Mouse (Mus musculus) ovary, postnatal 36 days (tissue): ENCODE results near the gene Wdr86.
"Not testable (repeated sequence)": the region's sequence is repeated elsewhere in the genome, so short reads cannot be mapped to it uniquely, and the experiment has no call there.

Experiments
- DNase-seq: peaks from one replicate; pipeline ENCODE4 v3.0.0; 2022; ENCODE audit warnings: low spot score, mixed read lengths

Gene Wdr86

DNA sequence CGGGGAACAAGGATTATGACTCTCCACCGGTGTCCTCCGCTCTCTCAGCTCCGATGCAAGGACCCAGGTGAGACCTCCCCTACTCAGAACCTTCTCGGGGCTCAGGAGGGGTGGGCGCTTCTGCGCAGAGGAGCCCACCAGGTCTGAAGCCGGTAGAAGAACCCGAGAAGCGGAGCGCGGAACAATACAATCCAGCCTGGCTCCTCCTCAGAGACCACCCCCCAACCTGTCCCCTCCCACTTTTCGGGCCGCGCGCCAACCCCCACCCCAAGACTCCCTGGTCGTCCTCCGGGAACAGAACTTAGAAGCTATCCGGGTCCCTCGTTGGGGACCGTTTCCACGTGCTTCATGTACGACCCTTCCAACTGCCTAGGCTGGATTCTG lies at the start of gene Wdr86:
Gene Wdr86, minus strand, starts transcription at position 240 of the 384 bp plus-strand sequence.
- DNase-seq, result no peak

DNA sequence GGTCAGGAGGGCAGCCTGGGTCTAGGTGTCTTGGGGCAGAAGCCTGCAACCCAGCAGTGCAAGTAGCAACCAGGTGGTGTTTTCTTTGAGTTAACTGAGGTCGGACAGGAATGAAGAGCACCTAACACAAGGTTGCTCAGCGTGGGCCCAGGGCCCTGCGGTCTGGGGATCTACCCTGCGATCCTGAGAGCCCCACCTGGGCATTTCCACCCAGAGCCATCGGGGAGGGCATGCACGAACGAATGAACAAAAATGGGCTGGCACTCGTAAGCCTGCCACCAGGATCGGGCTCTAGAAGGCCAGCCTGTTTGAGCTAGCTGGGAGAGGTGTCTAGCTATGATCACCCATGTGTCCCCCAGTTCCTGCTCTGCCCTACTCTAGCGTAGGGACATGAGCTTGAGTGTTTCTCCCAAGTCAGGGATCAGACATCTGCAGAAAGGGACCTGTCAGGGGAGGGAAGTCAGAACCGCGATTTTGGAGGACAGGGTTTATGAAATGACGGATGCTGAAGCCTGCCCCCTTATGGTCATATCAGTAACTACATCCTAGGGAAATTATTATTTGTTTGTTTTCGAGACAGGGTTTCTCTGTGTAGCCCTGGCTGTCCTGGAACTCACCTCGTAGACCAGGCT lies 49.5 kb upstream of the Wdr86 start:
- DNase-seq, result no peak

DNA sequence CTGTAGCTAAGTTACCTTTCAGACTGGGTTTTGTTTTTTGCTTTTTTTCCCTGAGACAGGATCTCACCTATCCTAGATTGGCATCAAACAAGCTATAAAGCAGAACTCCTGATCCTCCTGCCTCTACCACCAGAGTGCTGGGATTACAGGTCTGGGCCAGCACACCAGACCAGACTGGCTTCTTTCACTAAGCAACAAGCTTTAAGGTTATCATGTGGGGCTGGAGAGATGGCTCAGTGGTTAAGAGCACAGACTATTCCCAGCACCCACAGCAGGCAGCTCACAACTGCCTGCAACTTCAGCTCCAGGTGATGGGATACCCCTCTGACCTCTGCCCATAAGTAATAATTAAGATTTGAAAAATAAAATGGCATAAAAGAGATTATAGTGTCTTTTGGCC lies 48.8 kb upstream of the Wdr86 start:
- DNase-seq, result no peak

DNA sequence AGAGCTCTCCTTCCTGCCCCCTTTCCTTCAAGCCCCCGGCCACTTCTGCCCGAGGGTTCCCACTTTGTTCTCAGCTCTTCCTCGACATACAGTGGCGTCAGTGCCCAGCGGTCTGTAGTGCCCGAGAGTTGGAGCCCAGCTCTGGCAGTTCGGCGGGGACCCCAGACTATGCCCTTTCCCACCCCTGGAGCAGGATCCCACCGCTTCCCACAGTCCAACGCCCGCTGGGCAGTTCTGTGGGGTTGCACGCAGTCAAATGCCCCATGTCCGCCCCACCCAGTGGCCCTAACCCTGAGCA lies 48.3 kb upstream of the Wdr86 start:
- DNase-seq, result no peak

DNA sequence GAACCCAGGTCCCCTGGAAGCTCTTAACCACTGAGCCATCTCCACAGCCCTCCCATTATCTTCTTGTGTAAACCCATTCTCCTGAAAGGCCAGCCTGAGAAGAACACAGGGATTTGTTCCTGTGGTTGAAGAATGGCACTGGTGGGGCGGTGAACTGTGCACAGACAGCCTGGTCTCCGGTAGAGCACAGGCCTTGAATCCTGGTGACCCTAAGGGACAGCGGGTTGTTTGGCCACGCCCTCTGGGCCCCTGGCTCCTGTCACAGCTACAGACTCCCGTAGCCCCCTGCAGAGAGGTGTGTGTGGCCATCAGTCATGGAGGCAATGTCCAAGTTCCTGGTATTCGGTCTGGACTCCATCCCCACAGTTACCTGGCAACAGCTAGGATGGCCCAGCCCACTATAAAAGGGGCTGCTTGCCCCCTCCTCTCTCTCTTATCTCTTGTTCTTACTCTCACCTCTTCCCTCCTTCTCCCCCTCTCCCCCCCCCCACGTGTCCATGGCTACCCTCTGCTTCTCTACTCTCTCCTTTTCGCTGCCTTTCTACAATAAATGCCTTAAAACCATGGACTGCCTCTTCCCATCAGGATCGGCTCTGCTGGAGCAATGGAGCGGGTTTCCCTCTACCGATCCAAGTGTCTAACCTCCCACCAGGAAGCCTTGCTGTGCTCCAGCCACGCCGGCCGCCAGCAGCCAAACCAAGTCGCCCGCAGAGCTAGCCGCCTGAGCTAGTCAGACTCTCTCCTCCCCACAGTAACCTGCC lies 47.7 kb upstream of the Wdr86 start:
- DNase-seq, result no peak

DNA sequence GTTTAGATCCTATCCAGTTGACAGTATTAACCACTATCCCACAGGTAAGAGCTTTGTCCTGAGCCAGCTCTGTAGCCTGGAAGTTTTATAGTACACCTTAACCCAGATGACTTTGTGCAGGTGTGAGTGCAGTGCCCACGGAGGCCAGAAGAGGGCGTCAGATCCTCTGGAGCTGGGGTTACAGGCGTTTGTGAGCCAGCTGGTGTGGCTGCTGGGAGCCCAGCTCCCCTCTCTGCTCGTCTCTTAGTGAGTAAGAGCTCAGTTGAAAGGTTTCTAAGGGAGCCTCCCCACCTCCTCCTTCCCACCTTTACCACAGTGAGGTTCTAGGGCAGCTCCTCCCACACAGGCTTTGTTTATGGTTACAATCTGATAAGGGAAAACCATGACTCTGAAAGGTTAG lies 46.2 kb upstream of the Wdr86 start:
- DNase-seq, result no peak

DNA sequence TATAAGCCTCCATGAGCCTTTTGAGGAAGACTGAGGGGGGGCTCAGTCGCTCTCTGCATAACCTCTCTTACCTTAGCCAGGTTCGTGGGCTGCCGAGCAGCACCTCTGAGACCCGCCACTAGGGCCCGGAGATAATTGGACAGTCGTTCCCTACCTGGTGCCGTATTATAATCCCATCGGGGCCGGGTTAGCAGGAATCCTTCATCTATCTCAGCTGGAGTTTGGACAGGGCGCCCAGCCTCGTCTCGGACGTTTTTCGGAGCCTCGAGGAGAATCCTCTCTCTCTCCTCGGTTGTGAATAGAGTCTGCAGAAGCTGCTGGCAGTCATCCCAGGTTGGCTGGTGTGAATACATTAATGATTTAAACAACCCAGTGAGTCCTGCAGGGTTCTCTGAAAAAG lies 44.0 kb upstream of the Wdr86 start:
- DNase-seq, result not testable (repeated sequence)

DNA sequence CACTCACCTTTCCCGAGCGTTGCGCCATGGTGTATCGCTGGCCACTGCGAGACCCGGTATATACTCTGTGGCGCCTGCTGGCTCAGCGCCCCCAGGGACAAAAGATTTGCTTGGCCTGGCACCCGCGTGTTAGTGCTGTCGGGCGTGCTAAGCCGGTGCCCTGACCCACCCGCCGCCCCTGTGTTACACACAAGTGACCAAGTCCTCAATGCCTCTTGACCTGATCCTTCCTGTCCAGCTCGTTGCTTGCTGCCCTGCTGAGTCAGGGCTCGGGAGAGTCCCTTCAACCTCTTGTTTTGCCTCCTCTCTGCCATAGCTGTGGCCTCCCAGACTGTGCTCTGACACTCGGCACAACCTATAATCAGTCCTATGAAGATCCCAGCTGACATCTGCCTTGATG lies 27.3 kb upstream of the Wdr86 start, which contains the start of gene Crygn:
Gene Crygn, minus strand, starts transcription at position 193 of the 400 bp plus-strand sequence.
- no peak for DNase-seq

DNA sequence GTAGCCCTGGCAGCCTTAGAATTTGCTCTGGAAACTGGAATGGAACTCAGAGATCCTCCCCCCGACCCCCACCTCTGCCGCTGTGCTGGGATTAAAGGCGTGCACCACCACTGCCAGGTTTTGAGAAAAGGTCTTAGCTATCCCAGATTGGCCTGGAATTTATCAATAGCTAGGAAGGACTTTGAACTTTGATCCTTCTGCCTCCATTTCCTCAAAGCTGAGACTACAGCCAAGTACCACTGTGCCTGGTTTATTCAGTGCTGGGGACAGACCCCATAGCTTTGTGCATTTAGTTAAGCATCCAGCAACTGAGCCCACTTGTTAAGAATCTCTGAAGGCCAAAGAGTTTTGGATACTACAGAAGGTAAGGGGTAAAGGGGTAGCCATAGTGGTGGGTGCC lies 26.4 kb upstream of the Wdr86 start:
- no peak for DNase-seq

DNA sequence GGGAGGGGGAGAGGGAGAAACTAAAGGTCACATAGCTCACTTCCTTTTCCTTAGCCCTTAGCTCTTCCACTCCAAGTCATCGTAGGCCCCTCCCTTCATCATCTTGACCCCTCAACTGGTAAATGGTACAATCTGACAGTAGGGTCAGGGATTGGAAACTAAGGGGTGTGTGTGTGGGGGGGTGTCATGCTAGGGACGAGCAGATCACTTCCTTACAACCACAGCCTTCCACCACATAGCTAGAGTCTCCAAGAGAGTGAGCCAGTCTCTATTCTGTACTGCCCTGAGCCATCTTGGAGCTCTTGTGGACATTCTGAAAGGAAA lies 21.6 kb upstream of the Wdr86 start:
- no peak for DNase-seq

DNA sequence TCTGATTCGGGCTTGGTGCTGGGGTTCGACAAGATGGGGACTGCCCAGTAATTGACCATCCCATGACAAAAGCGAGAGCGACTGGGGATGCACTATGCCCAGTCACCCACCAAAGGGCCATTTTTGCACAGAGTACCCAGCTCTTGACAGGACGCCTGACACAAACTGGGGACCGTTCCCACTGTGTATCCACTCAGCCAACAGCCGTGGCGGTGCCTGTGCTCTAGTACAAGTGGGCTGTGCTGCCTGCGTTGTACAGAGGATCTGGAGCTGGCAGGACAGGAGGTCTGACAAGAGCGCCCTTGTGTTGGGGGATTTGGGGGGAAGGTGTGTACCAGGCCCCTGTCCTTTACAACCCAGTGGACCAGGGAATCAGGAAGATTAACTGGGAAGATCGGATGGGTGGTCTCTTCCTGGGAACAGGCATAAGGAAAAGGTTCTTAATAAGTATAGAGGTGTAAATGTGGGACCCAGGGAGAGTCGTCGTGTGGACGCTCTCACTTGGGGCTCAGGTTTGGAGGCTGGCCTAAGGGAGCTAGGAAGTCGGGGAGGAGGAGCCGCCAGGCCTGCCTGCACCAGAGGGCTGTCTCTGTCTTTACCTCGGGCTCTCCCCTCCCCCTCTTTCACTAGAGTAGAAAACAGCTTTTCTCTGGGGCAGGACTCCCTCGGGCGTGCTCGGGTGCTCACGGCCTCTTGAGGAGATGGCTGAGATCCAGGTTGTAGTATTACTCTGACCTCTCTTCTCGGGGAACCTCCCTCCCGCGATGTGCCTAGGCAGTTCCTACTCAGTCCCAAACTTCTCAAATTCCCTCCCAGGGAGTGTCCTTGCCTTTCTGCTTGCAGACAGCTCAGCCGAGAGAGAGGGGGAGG lies 21.0 kb upstream of the Wdr86 start:
- peak; percentile 57 for DNase-seq

DNA sequence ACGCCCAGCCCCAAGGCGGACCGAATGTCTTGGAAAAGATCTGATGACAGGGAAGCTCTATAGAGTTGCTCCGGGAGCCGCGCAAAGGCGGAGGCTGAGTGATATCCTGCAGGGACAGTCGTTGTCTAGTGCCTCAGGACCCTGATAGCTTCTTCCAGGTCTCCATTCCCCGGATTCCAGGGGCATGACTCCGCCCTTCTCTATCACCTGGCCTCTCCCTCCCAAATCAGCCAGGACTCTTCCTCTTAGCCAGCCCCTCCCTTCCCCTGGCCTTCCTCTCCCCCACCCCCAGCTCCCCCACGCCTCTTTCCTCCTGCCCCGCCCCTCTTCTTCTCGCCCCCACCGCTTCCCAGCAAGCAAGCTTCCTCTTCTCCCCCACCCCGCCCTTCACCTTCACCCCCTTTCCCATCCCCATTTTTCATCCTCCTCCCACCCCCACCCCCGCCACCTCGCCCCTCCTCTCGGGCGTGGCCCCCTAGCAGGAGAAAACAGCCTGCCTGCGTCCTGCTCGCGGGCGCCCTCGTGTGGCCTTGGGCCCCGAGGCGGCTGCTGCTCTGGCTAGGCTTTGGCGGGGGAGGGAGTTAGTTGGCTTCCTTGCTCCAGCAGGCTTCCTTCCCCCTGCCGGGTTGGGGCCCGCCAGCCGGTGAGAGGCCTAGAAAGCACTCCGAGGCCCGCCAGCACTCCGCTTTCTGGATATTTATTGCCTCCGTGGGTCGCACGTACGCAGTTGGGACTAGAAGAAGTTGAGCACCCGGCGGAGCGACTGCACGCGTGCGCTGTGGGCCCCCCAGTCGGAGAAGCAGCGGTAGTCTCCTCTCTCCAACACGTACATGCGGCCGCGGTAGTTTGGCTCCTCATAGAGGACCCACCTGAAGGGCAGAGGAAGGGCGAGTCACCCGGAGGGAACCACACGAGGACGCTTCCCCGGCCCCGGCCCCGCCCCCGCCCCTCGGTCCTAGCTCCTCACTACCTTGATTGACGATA lies 20.1 kb upstream of the Wdr86 start:
- DNase-seq, result peak; percentile 88

DNA sequence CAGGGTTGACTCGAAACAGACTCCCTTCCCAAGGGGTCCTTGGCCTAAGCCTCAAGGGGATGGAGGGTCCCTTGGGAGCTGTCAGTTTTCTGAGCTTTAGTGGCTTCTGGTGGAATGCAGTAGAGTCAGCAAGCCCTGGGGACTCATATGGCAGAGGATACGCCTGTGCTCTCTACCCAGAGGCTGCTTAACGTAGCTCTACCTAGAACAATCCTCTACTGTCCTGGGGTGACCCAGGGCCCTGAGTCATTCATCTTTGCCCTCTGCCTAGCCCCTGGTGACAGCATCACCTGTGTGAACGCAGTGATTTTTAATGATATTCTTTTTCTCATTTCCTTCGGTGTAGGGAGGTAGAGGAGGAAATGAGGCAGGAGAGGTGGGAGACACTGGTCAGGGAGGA lies 19.2 kb upstream of the Wdr86 start:
- DNase-seq, result no peak

DNA sequence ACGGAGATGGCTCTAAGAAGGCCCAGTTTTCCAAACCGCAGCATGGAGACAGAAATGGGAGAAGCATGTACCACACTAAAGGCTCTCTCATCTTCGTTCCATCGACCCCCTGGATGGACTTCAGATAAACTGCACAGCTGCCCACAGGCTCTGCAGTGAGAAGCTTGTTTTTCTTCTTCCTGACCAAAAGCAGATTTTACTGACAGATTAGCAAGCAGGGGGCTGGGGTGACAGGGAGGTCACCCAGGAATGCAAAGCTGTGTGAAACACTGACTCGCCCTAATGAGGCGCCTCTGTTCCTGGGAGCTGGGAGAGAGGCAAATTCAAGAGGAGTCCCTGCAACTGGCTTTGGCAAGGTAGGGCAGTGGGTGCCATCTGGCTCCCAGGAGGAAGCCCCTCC lies 17.0 kb upstream of the Wdr86 start:
- no peak for DNase-seq

DNA sequence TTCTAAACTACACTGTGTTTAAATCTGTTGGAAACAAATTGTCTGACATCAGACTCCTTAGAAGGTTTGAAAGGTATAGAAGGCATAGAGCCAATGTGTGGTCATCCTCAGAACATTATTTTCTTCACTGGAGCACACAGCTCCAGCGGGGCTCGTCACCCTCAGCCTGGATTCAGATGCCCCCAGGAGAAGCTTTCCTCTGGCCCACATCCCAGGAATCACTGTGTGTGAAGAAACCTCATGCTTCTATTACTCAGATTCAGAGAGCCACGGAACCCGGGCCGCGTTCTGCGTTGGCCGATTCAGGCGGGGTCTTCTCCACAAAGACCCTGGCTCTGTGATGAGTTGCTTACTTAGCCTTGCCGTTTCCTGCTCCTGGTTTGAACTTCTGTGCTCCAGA lies 13.4 kb upstream of the Wdr86 start:
- DNase-seq, result no peak

DNA sequence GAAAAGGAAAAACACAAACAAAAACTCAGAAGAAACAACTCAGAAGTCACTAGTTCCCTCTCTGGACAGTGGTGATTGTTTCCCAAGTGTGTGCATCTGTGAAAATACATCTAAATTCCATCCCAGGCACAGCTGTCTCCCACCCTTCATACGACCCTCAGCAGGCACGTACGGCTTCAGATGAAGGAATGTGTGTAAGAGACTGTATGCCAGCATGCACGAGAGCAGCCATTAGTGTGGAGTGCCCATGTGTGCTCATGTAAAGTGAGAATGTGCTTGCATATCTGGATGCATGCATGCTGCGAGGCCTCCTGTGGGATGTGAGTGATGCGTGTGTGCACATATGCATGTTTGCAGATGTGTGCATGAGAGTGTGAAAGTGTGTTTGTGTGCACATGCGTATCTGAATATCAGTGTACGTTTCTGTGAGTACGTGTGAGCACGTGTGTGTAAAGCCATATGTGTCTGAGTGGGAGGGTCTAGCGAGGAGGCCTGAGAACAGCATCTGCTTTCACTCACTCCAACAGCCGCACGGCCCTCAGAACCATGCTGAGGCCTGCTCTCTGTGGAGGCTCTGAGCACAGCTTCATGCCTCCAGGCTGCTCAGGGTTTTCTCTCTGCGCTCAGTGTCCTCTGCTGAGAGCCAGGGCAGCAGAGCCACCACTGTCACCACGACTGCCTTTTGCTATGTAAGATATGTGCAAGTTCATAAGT lies 10.8 kb upstream of the Wdr86 start:
- no peak for DNase-seq

DNA sequence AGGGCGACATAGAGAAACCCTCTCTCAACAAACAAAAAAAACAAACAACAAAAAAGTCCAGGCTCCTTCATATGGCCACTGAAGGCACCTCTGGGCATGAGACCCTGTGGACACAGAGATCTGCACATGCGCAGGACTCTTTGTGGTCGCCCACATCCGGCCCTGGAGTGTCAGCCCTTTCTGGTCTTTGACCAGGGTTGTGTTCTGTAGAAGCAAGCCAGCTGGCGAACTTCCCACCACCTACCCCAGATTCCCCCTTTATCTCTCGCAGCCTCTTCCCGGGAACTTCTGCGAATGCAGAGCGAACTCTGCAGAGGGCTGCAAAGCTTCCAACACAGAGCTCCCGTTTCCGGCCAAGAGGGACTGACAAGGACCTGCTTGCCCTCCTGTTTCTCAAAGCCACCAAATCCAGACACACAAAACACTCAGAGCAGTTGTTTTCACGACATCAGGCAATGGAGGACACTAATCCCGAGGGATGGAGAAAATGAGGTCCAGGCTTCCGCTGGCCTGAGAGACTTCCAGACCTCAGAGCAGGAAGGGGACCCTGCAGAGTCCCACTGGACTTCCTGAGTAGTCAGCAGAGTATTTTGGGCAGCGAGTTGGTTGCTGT lies 8.7 kb upstream of the Wdr86 start:
- peak; percentile 67 for DNase-seq

DNA sequence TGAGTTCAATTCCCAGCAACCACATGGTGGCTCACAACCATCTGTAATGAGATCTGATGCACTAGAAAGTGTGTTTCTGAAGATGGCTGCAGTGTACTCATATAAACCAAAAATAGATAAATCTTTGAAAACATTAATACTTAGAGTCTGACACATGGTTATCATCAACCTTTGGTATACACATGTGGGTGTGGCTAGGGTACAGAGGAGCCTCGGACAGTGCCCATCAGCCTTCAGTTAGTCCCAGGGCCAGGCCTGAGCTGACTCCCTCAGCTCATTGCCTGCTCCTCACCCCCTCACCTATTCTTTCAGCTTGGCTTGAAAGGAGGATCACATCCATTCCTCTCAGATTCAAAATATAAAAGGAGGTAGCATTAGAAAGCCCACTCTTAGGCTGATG lies 8.0 kb upstream of the Wdr86 start:
- no peak for DNase-seq

DNA sequence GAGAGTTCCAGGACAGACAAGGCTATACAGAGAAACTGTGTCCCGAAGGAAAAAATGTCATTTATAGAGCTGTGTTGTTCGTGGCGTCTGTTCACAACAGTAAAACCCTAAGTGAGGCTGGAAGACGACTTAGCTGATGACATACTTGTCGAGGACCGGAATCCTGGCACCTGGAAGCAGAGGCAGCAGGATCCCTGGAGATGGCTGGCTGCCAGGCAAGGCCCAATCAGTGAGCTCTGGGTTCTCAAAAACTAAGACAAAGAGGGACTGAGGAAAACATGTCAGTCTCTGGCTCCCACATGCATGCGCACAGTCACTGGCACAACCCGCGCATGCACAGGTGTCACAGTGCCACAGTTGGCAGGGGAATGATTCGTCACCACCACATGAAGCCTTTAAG lies 7.1 kb upstream of the Wdr86 start:
- DNase-seq, result no peak

DNA sequence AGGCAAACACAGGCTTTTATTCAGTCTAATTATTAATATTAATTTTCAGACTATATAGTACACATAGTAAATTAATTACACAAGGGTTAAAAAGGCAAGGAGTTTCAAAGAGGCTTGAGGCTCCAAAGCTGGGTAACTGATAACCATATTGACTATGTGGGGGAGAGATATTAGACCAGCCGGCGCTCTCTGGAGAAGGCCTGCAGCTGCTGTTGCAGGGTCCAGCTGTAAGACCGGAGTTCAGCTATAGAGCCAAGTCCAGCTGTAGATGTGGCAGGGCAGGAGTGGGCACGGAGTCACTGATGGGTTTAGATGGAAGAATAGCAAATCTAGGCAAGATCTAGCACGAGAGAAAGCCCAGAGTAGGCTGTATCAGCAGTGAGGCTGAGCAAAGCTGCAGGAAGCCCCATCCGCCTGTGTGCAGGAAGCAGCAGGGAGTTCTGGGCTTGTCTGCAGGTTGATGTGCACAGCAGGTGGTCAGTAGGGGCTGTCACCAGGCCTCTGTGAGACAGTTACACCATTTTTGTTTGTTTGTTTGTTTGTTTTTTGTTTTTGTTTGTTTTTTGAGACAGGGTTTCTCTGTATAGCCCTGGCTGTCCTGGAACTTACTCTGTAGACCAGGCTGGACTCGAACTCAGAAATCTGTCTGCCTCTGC lies 3.4 kb upstream of the Wdr86 start:
- DNase-seq, result no peak
